Mouse (Mus musculus) forebrain, embryonic 11.5 days (tissue): ENCODE results near the gene Immp2l. TPM values are rescaled to one million over a fixed set of nuclear protein-coding genes. Genes with fewer than 3 reads are reported as not detected.

Experiments
- ATAC-seq: fragments of 200-750 bp; cut with Nextera tagmentation; replicated peaks from 2 replicates; pipeline ENCODE4 v1.8.0; 2017; ENCODE audit warnings: moderate TSS enrichment; ENCODE audit not compliant: low FRiP score
- DNase-seq: peaks from one replicate; pipeline ENCODE4 v3.0.0-alpha.2; 2017; ENCODE audit warnings: low spot score
- H3K27ac ChIP-seq: fragments of 300-500 bp; sonication (generic); 2 replicates; pipeline ENCODE4 v1.5.1; 2014; ENCODE audit warnings: low read depth, low read length
- H3K27me3 ChIP-seq: fragments of 300-500 bp; sonication (generic); 2 replicates; pipeline ENCODE4 v1.6.1; 2014; ENCODE audit warnings: mild to moderate bottlenecking, low read length, mixed read lengths; ENCODE audit not compliant: control insufficient read depth, insufficient read depth
- H3K36me3 ChIP-seq: fragments of 300-500 bp; sonication (generic); 2 replicates; pipeline ENCODE4 v1.6.1; 2014; ENCODE audit warnings: mild to moderate bottlenecking, low read length, moderate library complexity, mixed read lengths; ENCODE audit not compliant: control insufficient read depth, insufficient read depth
- H3K4me1 ChIP-seq: fragments of 300-500 bp; sonication (generic); replicated peaks from 2 replicates; pipeline ENCODE4 v1.6.1; 2014; ENCODE audit warnings: low read length, mixed read lengths; ENCODE audit not compliant: control insufficient read depth, insufficient read depth
- H3K4me2 ChIP-seq: fragments of 300-500 bp; sonication (generic); 2 replicates; pipeline ENCODE4 v1.6.1; 2014; ENCODE audit warnings: low read depth, mild to moderate bottlenecking, low read length, moderate library complexity, mixed read lengths; ENCODE audit not compliant: severe bottlenecking
- H3K4me3 ChIP-seq: fragments of 300-500 bp; sonication (generic); 2 replicates; pipeline ENCODE4 v1.5.1; 2014; ENCODE audit warnings: low read depth, low read length
- H3K9ac ChIP-seq: fragments of 300-500 bp; sonication (generic); 2 replicates; pipeline ENCODE4 v1.6.1; 2014; ENCODE audit warnings: low read length
- H3K9me3 ChIP-seq: fragments of 300-500 bp; sonication (generic); 2 replicates; pipeline ENCODE4 v1.6.1; 2016; ENCODE audit warnings: low read length, mixed read lengths; ENCODE audit not compliant: control insufficient read depth
- WGBS: fragments of 180-500 bp; shearing (Covaris S2); extraction: QIAGEN DNeasy Blood & Tissue Kit; methylation state at CpG from one replicate; pipeline ENCODE4 v1.1.7; 2014; 5-methylcytosine and 5-hydroxymethylcytosine counted together
- polyA plus RNA-seq: library from polyadenylated mRNA; unstranded; fragments of >200 nt; fragmentation: Nextera tagmentation; extraction: Ambion mirVana; gene quantifications from 2 replicates; pipeline ENCODE4 v1.2.1, GENCODE M21; 2014

The Immp2l gene
- polyA plus RNA-seq, 1 experiment from 2014 or later: 10.9 TPM

GRCm38 (mm10) chr12:41277896-41278295 lies 254.0 kb downstream of the Immp2l start:
- ATAC-seq (no peak), DNase-seq (no peak)
- Histone ChIP-seq H3K27ac (no peak overlapping the region), H3K4me1 (no peaks in the 10 kb centered on the region), H3K4me2 (no peak overlapping the region), H3K9me3 (no peaks in the 10 kb centered on the region), H3K4me3 (no peak overlapping the region), H3K9ac (no peak overlapping the region), H3K27me3 (no peaks in the 10 kb centered on the region), H3K36me3 (no peaks in the 10 kb centered on the region)
- whole genome bisulfite sequencing: 91% methylated on average over 1 of the region's 1 CpGs

- Histone ChIP-seq H3K9me3 (no peaks in the 10 kb centered on the region), H3K27ac (no peak overlapping the region), H3K36me3 (no peaks in the 10 kb centered on the region), H3K4me1 (no peaks in the 10 kb centered on the region), H3K4me3 (no peak overlapping the region), H3K27me3 (no peaks in the 10 kb centered on the region), H3K9ac (no peak overlapping the region), H3K4me2 (no peak overlapping the region)
- WGBS: 88% methylated on average over 3 of the region's 3 CpGs
- DNase-seq (no peak), ATAC-seq (no peak)
Observed at GRCm38 (mm10) chr12:41289047-41289446, 265.2 kb downstream of the Immp2l start.

- Histone ChIP-seq H3K36me3 (no peaks in the 10 kb centered on the region), H3K9ac (no peak overlapping the region), H3K4me2 (no peak overlapping the region), H3K27me3 (no peaks in the 10 kb centered on the region), H3K27ac (no peak overlapping the region), H3K4me1 (no peaks in the 10 kb centered on the region; the same call in 1 of the 2 replicates), H3K4me3 (no peak overlapping the region), H3K9me3 (no peaks in the 10 kb centered on the region)
- no peak for DNase-seq
- peak; percentile 39; the same call in 1 of the 2 replicates for ATAC-seq
- WGBS: 19% methylated on average over 3 of the region's 3 CpGs
Observed at GRCm38 (mm10) chr12:41307015-41307414, 283.1 kb downstream of the Immp2l start.

- Histone ChIP-seq H3K9ac (no peak overlapping the region), H3K4me2 (no peak overlapping the region), H3K27ac (no peak overlapping the region), H3K27me3 (no peaks in the 10 kb centered on the region), H3K4me3 (no peak overlapping the region), H3K36me3 (no peaks in the 10 kb centered on the region), H3K4me1 (no peaks in the 10 kb centered on the region; the same call in 1 of the 2 replicates), H3K9me3 (no peaks in the 10 kb centered on the region)
- ATAC-seq (peak; percentile 74), DNase-seq (no peak)
- WGBS: 35% methylated on average over 6 of the region's 6 CpGs
Observed at GRCm38 (mm10) chr12:41308726-41309680, 285.1 kb downstream of the Immp2l start.

GRCm38 (mm10) chr12:41313391-41313790 lies 289.5 kb downstream of the Immp2l start:
- Histone ChIP-seq H3K4me3 (no peak overlapping the region), H3K4me2 (no peak overlapping the region), H3K9me3 (no peaks in the 10 kb centered on the region), H3K4me1 (peaks cover 4% of the 10 kb centered on the region; the same call in 1 of the 2 replicates), H3K27ac (no peak overlapping the region), H3K27me3 (no peaks in the 10 kb centered on the region), H3K9ac (no peak overlapping the region), H3K36me3 (no peaks in the 10 kb centered on the region)
- DNase-seq (no peak), ATAC-seq (no peak)
- 95% methylated on average over 6 of the region's 6 CpGs for WGBS

GRCm38 (mm10) chr12:41314811-41315461 lies 291.0 kb downstream of the Immp2l start:
- DNase-seq (peak; percentile 63), ATAC-seq (peak; percentile 84)
- Histone ChIP-seq H3K9ac (peak overlapping the region; percentile 23; the same call in 1 of the 2 replicates), H3K4me2 (peak overlapping the region; percentile 32; the same call in 1 of the 2 replicates), H3K27ac (peak overlapping the region; percentile 73; the same call in 1 of the 2 replicates), H3K4me1 (peaks cover 4% of the 10 kb centered on the region; the same call in 1 of the 2 replicates), H3K27me3 (no peaks in the 10 kb centered on the region), H3K4me3 (no peak overlapping the region), H3K36me3 (no peaks in the 10 kb centered on the region), H3K9me3 (no peaks in the 10 kb centered on the region)
- 4% methylated on average over 11 of the region's 11 CpGs for WGBS

- H3K9me3 ChIP-seq: no peaks in the 10 kb centered on the region
- no peak overlapping the region for H3K4me2 ChIP-seq
- no peak overlapping the region for H3K9ac ChIP-seq
- H3K27ac ChIP-seq: no peak overlapping the region
- ATAC-seq: 0 out of 2 replicates have a peak, but pooled peaks have one; percentile 34
- no peaks in the 10 kb centered on the region for H3K27me3 ChIP-seq
- no peaks in the 10 kb centered on the region for H3K36me3 ChIP-seq
- WGBS: 80% methylated on average over 4 of the region's 4 CpGs
- H3K4me3 ChIP-seq: no peak overlapping the region
- DNase-seq: no peak
- 0 out of 2 replicates have a peak, but pooled peaks cover 4% of the 10 kb centered on the region for H3K4me1 ChIP-seq
Observed at GRCm38 (mm10) chr12:41315871-41316270, 292.0 kb downstream of the Immp2l start.

GRCm38 (mm10) chr12:41316426-41316825 lies 292.5 kb downstream of the Immp2l start:
- no peaks in the 10 kb centered on the region for H3K27me3 ChIP-seq
- H3K27ac ChIP-seq: no peak overlapping the region
- H3K36me3 ChIP-seq: no peaks in the 10 kb centered on the region
- DNase-seq: no peak
- ATAC-seq: no peak
- no peak overlapping the region for H3K9ac ChIP-seq
- no peak overlapping the region for H3K4me2 ChIP-seq
- 0 out of 2 replicates have a peak, but pooled peaks cover 6% of the 10 kb centered on the region for H3K4me1 ChIP-seq
- H3K9me3 ChIP-seq: no peaks in the 10 kb centered on the region
- WGBS: 77% methylated on average over 4 of the region's 4 CpGs
- no peak overlapping the region for H3K4me3 ChIP-seq
